Mouse (Mus musculus) thymus, adult 18-20 months (tissue): ENCODE measurements around the gene Plpp2.

Experiments
- DNase-seq, 2 experiments: peaks; one replicate each; pipeline ENCODE4 v3.0.0; 2022; ENCODE audit warnings: mixed read lengths in 2 of 2

Plpp2 gene

GRCm38 (mm10) chr10:79548971-79549723 lies 15.6 kb upstream of the Plpp2 start:
- no peak for DNase-seq

- DNase-seq = peak in 1 of 2 experiments; percentile 3
Measured at GRCm38 (mm10) chr10:79548546-79548945, 14.9 kb upstream of the Plpp2 start.

- DNase-seq = no peak
Measured at GRCm38 (mm10) chr10:79547148-79547675, 13.6 kb upstream of the Plpp2 start.

- DNase-seq = no peak
Measured at GRCm38 (mm10) chr10:79546483-79546882, 12.9 kb upstream of the Plpp2 start.

- no peak for DNase-seq
Measured at GRCm38 (mm10) chr10:79545891-79546290, 12.3 kb upstream of the Plpp2 start.

- no peak for DNase-seq
Measured at GRCm38 (mm10) chr10:79544631-79545030, 11.0 kb upstream of the Plpp2 start.

GRCm38 (mm10) chr10:79543884-79544597 lies 10.4 kb upstream of the Plpp2 start:
- no peak for DNase-seq

- DNase-seq = no peak
Measured at GRCm38 (mm10) chr10:79542171-79542570, 8.6 kb upstream of the Plpp2 start.

- DNase-seq = no peak
Measured at GRCm38 (mm10) chr10:79541522-79541921, 7.9 kb upstream of the Plpp2 start.

- DNase-seq = no peak
Measured at GRCm38 (mm10) chr10:79540746-79541145, 7.2 kb upstream of the Plpp2 start.

GRCm38 (mm10) chr10:79539701-79540495 lies 6.3 kb upstream of the Plpp2 start:
- no peak for DNase-seq

GRCm38 (mm10) chr10:79538873-79539272 lies 5.3 kb upstream of the Plpp2 start:
- DNase-seq = peak in 1 of 2 experiments; percentile 3

GRCm38 (mm10) chr10:79538323-79538722 lies 4.7 kb upstream of the Plpp2 start:
- no peak for DNase-seq

- DNase-seq = no peak
Measured at GRCm38 (mm10) chr10:79537781-79538180, 4.2 kb upstream of the Plpp2 start.

- no peak for DNase-seq
Measured at GRCm38 (mm10) chr10:79537271-79537670, 3.7 kb upstream of the Plpp2 start.

GRCm38 (mm10) chr10:79536461-79537080 lies 3.0 kb upstream of the Plpp2 start:
- DNase-seq = no peak

GRCm38 (mm10) chr10:79535431-79535830 lies 1.8 kb upstream of the Plpp2 start:
- no peak for DNase-seq

- no peak for DNase-seq
Measured at GRCm38 (mm10) chr10:79534426-79534825, 830 bp upstream of the Plpp2 start.

- peak in 1 of 2 experiments; percentile 3 for DNase-seq
Measured at GRCm38 (mm10) chr10:79532678-79533077, 918 bp downstream of the Plpp2 start.

- DNase-seq = no peak
Measured at GRCm38 (mm10) chr10:79531593-79531992, 2.0 kb downstream of the Plpp2 start.

- no peak for DNase-seq
Measured at GRCm38 (mm10) chr10:79530721-79531120, 2.9 kb downstream of the Plpp2 start.

GRCm38 (mm10) chr10:79530241-79530640 lies 3.4 kb downstream of the Plpp2 start:
- DNase-seq = no peak

GRCm38 (mm10) chr10:79528081-79528480 lies 5.5 kb downstream of the Plpp2 start:
- DNase-seq = no peak
